Mouse (Mus musculus) lung, embryonic 15.5 days (tissue): ENCODE data around the gene Kif23. TPM values are rescaled to one million over a fixed set of nuclear protein-coding genes. Genes with fewer than 3 reads are reported as not detected.

Source experiments
- ATAC-seq: fragments of 200-750 bp; cut with Nextera tagmentation; 2 replicates; pipeline ENCODE4 v1.8.0; 2017; ENCODE audit warnings: moderate number of reproducible peaks, borderline replicate concordance; ENCODE audit not compliant: low FRiP score, low TSS enrichment; ENCODE audit errors: extremely low read depth
- H3K27ac ChIP-seq: fragments of 300-500 bp; sonication (generic); 2 replicates; pipeline ENCODE4 v1.5.1; 2015; ENCODE audit warnings: moderate library complexity, mild to moderate bottlenecking, inconsistent platforms
- H3K27me3 ChIP-seq: fragments of 300-500 bp; sonication (generic); 2 replicates; pipeline ENCODE4 v1.6.1; 2015; ENCODE audit warnings: inconsistent platforms
- H3K36me3 ChIP-seq: fragments of 300-500 bp; sonication (generic); 2 replicates; pipeline ENCODE4 v1.6.1; 2015; ENCODE audit warnings: inconsistent platforms
- H3K4me1 ChIP-seq: fragments of 300-500 bp; sonication (generic); 2 replicates; pipeline ENCODE4 v1.6.1; 2015; ENCODE audit warnings: inconsistent platforms
- H3K4me2 ChIP-seq: fragments of 300-500 bp; sonication (generic); 2 replicates; pipeline ENCODE4 v1.6.1; 2015; ENCODE audit warnings: inconsistent platforms, mild to moderate bottlenecking, moderate library complexity
- H3K4me3 ChIP-seq: fragments of 300-500 bp; sonication (generic); 2 replicates; pipeline ENCODE4 v1.5.1; 2015; ENCODE audit warnings: mild to moderate bottlenecking, inconsistent platforms
- H3K9ac ChIP-seq: fragments of 300-500 bp; sonication (generic); 2 replicates; pipeline ENCODE4 v1.6.1; 2015; ENCODE audit warnings: inconsistent platforms
- H3K9me3 ChIP-seq: fragments of 300-500 bp; sonication (generic); 2 replicates; pipeline ENCODE4 v1.6.1; 2016; ENCODE audit warnings: inconsistent platforms
- WGBS: fragments of 180-500 bp; shearing (Covaris S2); methylation state at CpG from one replicate; pipeline ENCODE4 v1.1.7; 2015; 5-methylcytosine and 5-hydroxymethylcytosine counted together
- polyA plus RNA-seq: library from polyadenylated mRNA; unstranded; fragments of >200 nt; fragmentation: Nextera tagmentation; extraction: Ambion mirVana; gene quantifications from 2 replicates; pipeline ENCODE4 v1.2.1, GENCODE M21; 2015

The Kif23 gene
- polyA plus RNA-seq, 1 experiment from 2014 or later = 158 TPM

DNA sequence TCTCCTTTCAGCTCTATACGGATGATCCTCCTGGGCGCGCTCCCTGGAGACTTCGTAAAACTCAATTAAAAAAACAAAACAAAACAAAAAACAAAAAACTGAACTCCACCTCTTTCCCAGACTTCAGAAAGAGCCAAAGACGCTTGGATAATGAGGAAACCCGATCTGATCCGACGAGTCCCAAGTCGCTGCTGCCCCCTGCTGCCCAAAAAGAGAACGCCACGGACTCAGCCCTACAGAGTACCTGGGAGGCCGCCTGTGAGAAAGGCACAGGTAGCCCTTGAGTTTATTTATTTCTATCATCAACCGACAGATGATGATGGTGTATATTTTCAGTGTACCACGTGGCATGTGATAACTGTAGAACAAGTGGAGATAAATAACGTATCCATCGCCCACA is 46.8 kb downstream of the Kif23 start:
- peak; percentile 50; the same call in 1 of the 2 replicates for ATAC-seq
- H3K4me3 ChIP-seq = peak overlapping the region; percentile 21; the same call in 1 of the 2 replicates
- peaks cover 30% of the 10 kb centered on the region for H3K4me1 ChIP-seq
- peaks cover 36% of the 10 kb centered on the region for H3K27me3 ChIP-seq
- peak overlapping the region; percentile 51 for H3K4me2 ChIP-seq
- WGBS = 4% methylated on average over 16 of the region's 16 CpGs
- no peak overlapping the region for H3K27ac ChIP-seq
- H3K9ac ChIP-seq = no peak overlapping the region
- no peaks in the 10 kb centered on the region for H3K9me3 ChIP-seq
- H3K36me3 ChIP-seq = no peaks in the 10 kb centered on the region

DNA sequence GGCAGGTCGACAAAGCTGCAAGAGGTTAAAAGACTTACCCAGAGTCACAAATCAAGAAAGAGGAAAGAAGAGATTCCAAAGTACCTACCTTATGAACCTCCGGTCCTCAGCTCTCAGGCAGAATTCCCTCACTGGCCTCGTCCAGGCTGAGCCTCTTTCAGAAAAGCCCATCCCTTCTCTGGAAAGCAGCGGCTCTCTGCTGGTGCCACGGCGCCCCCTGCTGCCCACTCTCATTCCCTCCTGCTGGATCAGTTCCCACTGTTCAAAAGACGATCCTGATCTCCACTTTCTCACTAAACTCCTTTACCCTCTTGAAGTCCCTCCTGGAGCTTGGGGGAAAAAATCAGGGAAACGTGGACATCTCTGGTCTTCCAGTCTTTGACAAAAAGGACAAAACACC is 48.2 kb downstream of the Kif23 start:
- Histone ChIP-seq H3K9ac (no peak overlapping the region), H3K4me3 (no peak overlapping the region)
- WGBS = 2% methylated on average over 7 of the region's 8 CpGs

DNA sequence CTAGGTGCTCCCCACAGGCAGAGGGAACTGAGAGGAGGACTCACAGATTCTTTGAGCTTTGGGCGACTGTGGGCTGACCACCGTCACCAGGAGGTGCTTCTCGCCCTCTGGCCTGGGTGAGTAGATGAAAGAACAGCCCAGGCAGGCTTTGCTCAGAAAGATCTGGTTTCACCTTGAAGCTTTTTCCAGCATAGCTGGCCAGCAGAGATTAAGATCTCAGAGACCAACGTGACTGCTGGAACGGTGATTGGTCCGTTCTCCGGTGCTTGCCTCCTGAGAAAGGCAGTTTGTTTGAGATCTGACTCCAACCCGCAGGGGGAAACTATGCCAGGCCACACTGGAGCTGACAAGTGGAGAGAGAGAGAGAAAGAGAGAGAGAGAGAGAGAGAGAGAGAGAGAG is 51.6 kb downstream of the Kif23 start:
- no peaks in the 10 kb centered on the region for H3K36me3 ChIP-seq
- peak overlapping the region; percentile 6 for H3K27ac ChIP-seq
- H3K4me3 ChIP-seq = no peak overlapping the region
- ATAC-seq = no peak
- no peaks in the 10 kb centered on the region for H3K9me3 ChIP-seq
- peaks cover 15% of the 10 kb centered on the region for H3K4me1 ChIP-seq
- WGBS = 41% methylated on average over 8 of the region's 8 CpGs
- H3K4me2 ChIP-seq = no peak overlapping the region
- H3K9ac ChIP-seq = no peak overlapping the region
- H3K27me3 ChIP-seq = peaks cover 17% of the 10 kb centered on the region

More for the DNA sequence above, 48.2 kb downstream of the Kif23 start:
- Histone ChIP-seq H3K27ac (no peak overlapping the region), H3K4me1 (peaks cover 19% of the 10 kb centered on the region), H3K4me2 (no peak overlapping the region), H3K36me3 (no peaks in the 10 kb centered on the region), H3K27me3 (peaks cover 36% of the 10 kb centered on the region), H3K9me3 (no peaks in the 10 kb centered on the region)
- no peak for ATAC-seq

DNA sequence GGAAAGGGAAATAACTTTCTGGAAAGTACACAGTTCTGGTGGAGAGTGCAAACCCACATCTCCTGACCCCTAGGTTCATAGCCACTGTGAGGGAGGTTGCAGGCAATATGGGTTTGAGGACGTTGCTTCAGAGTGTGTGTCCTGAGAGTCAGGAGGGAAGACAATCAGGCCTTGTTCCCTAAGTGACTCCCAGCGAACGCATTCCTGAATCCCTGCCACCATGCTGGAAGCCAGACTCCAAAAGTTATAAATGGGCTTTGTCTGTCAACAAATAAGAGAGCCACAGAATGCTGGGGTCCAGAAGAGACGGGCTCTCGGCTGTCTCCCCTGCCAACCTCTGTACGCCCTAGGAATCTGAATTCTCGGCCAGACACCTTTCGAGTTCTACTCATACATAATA is 56.7 kb downstream of the Kif23 start:
- Histone ChIP-seq H3K9ac (no peak overlapping the region), H3K4me2 (no peak overlapping the region), H3K27me3 (no peaks in the 10 kb centered on the region), H3K4me3 (no peak overlapping the region), H3K27ac (no peak overlapping the region), H3K9me3 (no peaks in the 10 kb centered on the region), H3K4me1 (peaks cover 18% of the 10 kb centered on the region; the same call in 1 of the 2 replicates), H3K36me3 (no peaks in the 10 kb centered on the region)
- ATAC-seq = no peak
- WGBS = 56% methylated on average over 8 of the region's 8 CpGs

DNA sequence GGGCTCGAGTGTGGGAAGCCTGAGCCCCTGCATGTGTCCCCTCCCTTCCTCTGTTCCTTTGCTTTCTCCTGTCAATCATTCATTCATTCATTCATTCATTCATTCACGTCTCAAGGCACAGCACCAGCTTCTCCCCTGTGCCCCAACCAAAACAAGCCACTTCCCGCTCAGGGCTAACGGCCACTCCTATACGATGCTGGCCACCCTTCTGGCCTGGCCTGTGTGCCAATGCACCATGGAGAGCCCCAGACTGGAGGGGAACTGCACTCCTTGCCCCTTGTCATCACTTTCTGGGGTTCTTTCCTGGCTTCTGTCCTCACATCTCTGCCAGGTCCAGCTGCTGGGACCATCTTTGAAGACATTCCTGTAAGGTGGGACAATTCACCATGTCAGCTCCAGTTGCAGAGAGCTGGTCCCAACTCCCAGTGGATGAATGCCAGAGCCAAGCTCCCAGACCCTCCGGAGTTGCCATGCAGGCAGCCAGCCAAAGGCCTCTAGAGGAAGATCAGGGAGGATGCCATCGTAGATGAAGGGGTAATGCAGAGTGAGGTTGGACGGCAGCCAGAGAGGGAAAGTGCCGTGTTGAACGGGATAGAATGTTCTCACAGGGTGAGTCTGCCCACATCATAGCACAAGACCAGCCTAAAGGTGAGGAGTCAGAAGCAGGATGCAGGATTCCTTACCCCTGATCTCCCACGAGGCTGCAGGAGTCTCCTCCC is 58.8 kb downstream of the Kif23 start:
- Histone ChIP-seq H3K4me3 (no peak overlapping the region), H3K9me3 (no peaks in the 10 kb centered on the region), H3K27me3 (no peaks in the 10 kb centered on the region), H3K36me3 (no peaks in the 10 kb centered on the region), H3K4me2 (no peak overlapping the region), H3K9ac (no peak overlapping the region), H3K27ac (no peak overlapping the region), H3K4me1 (peaks cover 15% of the 10 kb centered on the region; the same call in 1 of the 2 replicates)
- ATAC-seq = no peak; the same call in 1 of the 2 replicates
- 51% methylated on average over 11 of the region's 11 CpGs for WGBS

DNA sequence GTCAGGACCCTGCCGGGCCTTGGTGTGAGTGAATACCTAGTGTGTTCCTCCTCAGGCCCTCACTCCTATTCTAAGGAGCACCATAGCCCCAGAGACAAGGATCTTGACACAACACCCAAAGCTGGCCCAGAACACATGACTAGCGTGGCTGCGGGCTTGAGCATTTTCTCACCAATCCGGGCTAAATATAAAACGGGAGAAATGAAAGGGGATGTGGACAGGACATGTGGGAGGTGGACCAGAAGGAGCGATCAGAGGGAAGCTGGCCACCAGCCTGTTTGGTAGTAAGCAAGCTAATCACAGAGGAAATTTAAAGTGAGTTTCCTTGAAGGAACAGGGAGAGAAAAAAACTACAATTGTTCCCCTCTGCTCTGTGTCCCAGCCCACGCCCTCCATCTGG is 60.6 kb downstream of the Kif23 start:
- Histone ChIP-seq H3K9me3 (no peaks in the 10 kb centered on the region), H3K36me3 (no peaks in the 10 kb centered on the region), H3K27ac (no peak overlapping the region), H3K4me3 (no peak overlapping the region), H3K4me1 (peaks cover 15% of the 10 kb centered on the region; the same call in 1 of the 2 replicates), H3K4me2 (no peak overlapping the region), H3K9ac (no peak overlapping the region), H3K27me3 (peaks cover 6% of the 10 kb centered on the region; the same call in 1 of the 2 replicates)
- 68% methylated on average over 7 of the region's 7 CpGs for WGBS
- no peak for ATAC-seq

DNA sequence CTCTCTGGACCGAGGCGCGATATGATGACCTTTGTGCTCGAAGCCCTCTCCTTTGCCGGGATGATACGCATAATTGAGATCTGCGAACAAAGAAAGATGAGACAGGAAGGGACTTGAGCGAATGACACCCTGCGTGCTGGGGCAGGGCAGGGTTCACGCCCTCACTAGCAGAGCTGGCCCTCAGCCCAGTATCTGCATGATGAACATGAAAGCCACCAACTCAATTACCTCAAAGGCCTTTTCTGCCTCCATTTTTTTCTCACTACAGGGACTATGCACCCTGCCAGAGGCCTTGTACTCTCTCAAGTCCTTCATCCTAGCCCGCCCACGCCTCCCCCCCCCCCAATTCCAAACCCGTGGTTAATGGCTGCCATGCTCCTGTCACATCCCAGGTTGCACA is 61.6 kb downstream of the Kif23 start:
- H3K4me3 ChIP-seq = no peak overlapping the region
- no peaks in the 10 kb centered on the region for H3K36me3 ChIP-seq
- ATAC-seq = no peak
- H3K4me2 ChIP-seq = no peak overlapping the region
- WGBS = 64% methylated on average over 13 of the region's 13 CpGs
- no peaks in the 10 kb centered on the region for H3K9me3 ChIP-seq
- peaks cover 6% of the 10 kb centered on the region; the same call in 1 of the 2 replicates for H3K27me3 ChIP-seq
- no peak overlapping the region for H3K27ac ChIP-seq
- H3K4me1 ChIP-seq = peaks cover 11% of the 10 kb centered on the region; the same call in 1 of the 2 replicates
- no peak overlapping the region for H3K9ac ChIP-seq

DNA sequence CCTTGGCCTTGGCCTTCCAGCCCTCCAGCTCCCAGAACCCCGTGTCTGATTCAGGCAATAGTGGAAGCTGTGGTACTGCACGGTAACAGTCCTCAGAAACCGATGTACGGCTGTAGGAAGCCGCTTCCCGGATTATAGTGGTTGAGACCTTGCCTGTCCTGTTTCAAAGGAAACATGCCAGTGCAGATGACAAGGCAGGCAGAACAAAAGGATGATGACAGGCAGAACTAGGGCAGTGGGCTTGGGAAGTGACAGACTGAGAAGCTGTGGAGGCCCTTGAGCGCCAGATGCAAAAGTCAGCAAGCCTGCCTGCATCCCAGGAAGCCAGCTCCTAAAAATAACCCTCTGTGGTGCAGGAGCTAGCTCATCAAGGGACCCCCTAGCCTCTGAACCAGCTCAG is 62.2 kb downstream of the Kif23 start:
- no peak overlapping the region for H3K4me2 ChIP-seq
- peaks cover 6% of the 10 kb centered on the region; the same call in 1 of the 2 replicates for H3K27me3 ChIP-seq
- 73% methylated on average over 7 of the region's 7 CpGs for WGBS
- no peaks in the 10 kb centered on the region for H3K9me3 ChIP-seq
- no peaks in the 10 kb centered on the region for H3K36me3 ChIP-seq
- H3K27ac ChIP-seq = no peak overlapping the region
- no peak overlapping the region for H3K4me3 ChIP-seq
- ATAC-seq = no peak
- H3K4me1 ChIP-seq = peaks cover 5% of the 10 kb centered on the region; the same call in 1 of the 2 replicates
- no peak overlapping the region for H3K9ac ChIP-seq

DNA sequence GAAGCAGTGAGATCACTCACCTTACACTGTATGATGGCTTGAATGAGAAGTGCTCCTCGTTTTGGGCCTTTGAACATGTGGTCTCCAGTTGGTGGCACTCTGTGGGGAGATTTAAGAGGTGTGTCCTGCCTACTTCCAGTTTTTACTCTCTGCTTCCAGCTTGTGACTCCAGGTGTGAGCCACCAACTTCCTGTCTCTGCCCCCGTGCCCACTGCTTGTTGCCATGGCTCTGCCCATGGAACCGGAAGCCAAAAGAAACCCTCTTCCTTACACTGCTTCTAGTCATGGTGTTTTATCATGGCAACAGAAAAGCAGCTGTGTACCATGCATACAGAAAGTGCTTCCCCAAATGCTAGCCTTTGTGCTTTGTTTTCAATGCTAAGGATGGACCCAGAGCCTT is 64.4 kb downstream of the Kif23 start:
- WGBS = 62% methylated on average over 3 of the region's 3 CpGs
- H3K4me2 ChIP-seq = no peak overlapping the region
- no peak overlapping the region for H3K4me3 ChIP-seq
- H3K27ac ChIP-seq = no peak overlapping the region
- no peaks in the 10 kb centered on the region for H3K9me3 ChIP-seq
- H3K36me3 ChIP-seq = no peaks in the 10 kb centered on the region
- ATAC-seq = no peak
- no peak overlapping the region for H3K9ac ChIP-seq
- H3K27me3 ChIP-seq = peaks cover 15% of the 10 kb centered on the region; the same call in 1 of the 2 replicates
- H3K4me1 ChIP-seq = peaks cover 9% of the 10 kb centered on the region

DNA sequence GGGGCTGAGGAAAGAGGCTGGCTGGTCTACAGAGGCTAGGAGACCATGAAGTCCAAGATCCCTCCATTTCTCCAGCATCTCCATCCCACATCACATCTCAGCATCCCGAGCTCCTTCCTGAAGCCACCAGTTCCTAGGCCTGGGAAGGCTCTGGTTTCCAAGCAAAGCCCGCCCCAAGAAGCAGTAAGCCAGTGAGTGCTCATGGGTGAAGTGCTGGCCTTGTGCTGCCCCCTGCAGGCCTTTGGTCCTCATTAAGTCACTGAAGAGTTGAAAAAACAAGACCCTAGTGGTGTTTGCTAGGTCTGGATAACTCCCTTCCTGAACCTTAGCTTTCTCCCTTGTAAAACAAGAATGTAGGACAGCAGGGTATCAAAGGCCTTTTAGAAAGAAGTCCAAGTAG is 67.7 kb downstream of the Kif23 start:
- Histone ChIP-seq H3K27me3 (peaks cover 21% of the 10 kb centered on the region; the same call in 1 of the 2 replicates), H3K4me3 (no peak overlapping the region), H3K9ac (no peak overlapping the region), H3K4me1 (peaks cover 10% of the 10 kb centered on the region), H3K4me2 (no peak overlapping the region), H3K27ac (no peak overlapping the region), H3K36me3 (no peaks in the 10 kb centered on the region), H3K9me3 (no peaks in the 10 kb centered on the region)
- 22% methylated on average over 2 of the region's 2 CpGs for WGBS
- no peak for ATAC-seq

DNA sequence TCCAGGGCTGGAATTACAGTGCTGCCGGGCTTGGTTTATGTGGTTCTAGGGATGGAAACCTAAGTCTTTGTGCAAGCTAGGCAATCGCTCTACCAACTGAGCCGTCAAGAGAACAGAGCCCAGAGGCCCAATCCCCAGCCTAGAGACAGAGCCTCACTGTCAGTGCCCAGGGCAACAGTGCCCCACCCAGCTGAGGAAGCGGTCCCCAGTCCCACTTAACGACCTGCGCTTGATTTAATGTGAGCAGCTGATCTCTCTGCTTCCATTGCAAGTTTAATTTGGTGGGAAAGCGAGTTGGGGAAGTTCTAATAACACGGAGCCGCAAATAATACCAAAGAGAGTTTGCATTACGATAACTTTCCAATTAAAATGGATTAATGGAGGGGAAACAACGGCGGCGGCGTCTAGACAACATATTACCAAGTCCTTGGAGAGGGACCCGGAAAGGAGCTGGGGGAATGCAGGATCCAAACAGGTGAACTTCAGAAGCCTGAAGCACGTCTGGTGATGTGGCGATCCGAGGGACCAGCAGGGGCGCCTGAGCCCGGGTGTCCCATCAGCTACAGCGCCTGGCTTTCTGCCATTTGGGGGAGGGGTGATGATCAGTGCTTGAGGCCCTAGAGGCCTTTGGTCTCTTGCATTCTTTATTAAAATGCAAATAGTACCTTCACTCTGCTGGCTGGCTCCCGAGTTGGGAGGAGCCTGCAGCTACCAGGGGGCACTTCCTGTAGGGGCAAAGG is 69.0 kb downstream of the Kif23 start:
- Histone ChIP-seq H3K9me3 (no peaks in the 10 kb centered on the region), H3K27ac (no peak overlapping the region), H3K4me1 (peaks cover 10% of the 10 kb centered on the region), H3K27me3 (peaks cover 21% of the 10 kb centered on the region; the same call in 1 of the 2 replicates), H3K9ac (no peak overlapping the region), H3K4me3 (no peak overlapping the region), H3K4me2 (peak overlapping the region; percentile 26; the same call in 1 of the 2 replicates), H3K36me3 (no peaks in the 10 kb centered on the region)
- no peak for ATAC-seq
- WGBS = 26% methylated on average over 22 of the region's 22 CpGs

DNA sequence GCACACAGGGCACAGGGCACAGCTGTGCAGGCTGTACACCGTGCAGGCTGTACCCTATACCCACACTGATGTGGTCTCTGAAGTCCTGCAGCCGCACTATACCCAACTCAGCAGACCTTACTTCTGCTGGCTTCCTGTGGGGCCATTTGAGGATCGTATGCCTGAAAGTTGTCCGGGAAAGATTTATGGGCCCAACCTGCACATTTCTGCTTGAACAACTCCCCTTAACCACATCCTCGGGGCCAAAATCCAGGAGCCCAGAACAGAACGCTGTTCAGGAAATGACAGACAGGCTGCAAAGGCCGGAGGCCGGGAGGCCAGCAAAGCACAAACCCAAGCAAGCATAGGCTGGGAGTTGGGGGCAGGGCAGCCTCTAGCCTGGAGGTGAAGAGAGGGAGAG is 73.2 kb downstream of the Kif23 start:
- H3K4me2 ChIP-seq = no peak overlapping the region
- no peak for ATAC-seq
- WGBS = 56% methylated on average over 8 of the region's 8 CpGs
- H3K4me3 ChIP-seq = no peak overlapping the region
- no peak overlapping the region for H3K27ac ChIP-seq
- no peak overlapping the region for H3K9ac ChIP-seq
- H3K9me3 ChIP-seq = no peaks in the 10 kb centered on the region
- no peaks in the 10 kb centered on the region for H3K36me3 ChIP-seq
- H3K27me3 ChIP-seq = peaks cover 15% of the 10 kb centered on the region; the same call in 1 of the 2 replicates
- H3K4me1 ChIP-seq = peaks cover 10% of the 10 kb centered on the region
